Mouse (Mus musculus) urinary bladder, postnatal 14 days (tissue): ENCODE measurements around the gene Tmem243.

Experiments
- DNase-seq: peaks from one replicate; pipeline ENCODE4 v3.0.0; 2021; ENCODE audit warnings: low spot score

Gene Tmem243

GRCm38 (mm10) chr5:9100207-9100848 lies at the start of gene Tmem243:
Gene Tmem243, plus strand, starts transcription at chr5:9100668.
- DNase-seq, result peak; percentile 88

- DNase-seq, result peak; percentile 72
Observed at GRCm38 (mm10) chr5:9056020-9056660, 44.3 kb upstream of the Tmem243 start.

- no peak for DNase-seq
Observed at GRCm38 (mm10) chr5:9057277-9057879, 43.1 kb upstream of the Tmem243 start.

GRCm38 (mm10) chr5:9059303-9060023 lies 41.0 kb upstream of the Tmem243 start:
- no peak for DNase-seq

GRCm38 (mm10) chr5:9060228-9060627 lies 40.2 kb upstream of the Tmem243 start:
- no peak for DNase-seq

GRCm38 (mm10) chr5:9064217-9064616 lies 36.3 kb upstream of the Tmem243 start:
- DNase-seq, result no peak

- peak; percentile 70 for DNase-seq
Observed at GRCm38 (mm10) chr5:9068886-9069285, 31.6 kb upstream of the Tmem243 start.

GRCm38 (mm10) chr5:9069599-9070209 lies 30.8 kb upstream of the Tmem243 start:
- no peak for DNase-seq

GRCm38 (mm10) chr5:9071360-9071759 lies 29.1 kb upstream of the Tmem243 start:
- DNase-seq, result no peak

GRCm38 (mm10) chr5:9073177-9073854 lies 27.2 kb upstream of the Tmem243 start:
- peak; percentile 13 for DNase-seq

- DNase-seq, result no peak
Observed at GRCm38 (mm10) chr5:9079773-9080501, 20.5 kb upstream of the Tmem243 start.

GRCm38 (mm10) chr5:9086924-9087719 lies 13.3 kb upstream of the Tmem243 start:
- no peak for DNase-seq

- DNase-seq, result no peak
Observed at GRCm38 (mm10) chr5:9090493-9091106, 9.9 kb upstream of the Tmem243 start.

- DNase-seq, result no peak
Observed at GRCm38 (mm10) chr5:9092716-9093115, 7.8 kb upstream of the Tmem243 start.

GRCm38 (mm10) chr5:9093490-9093889 lies 7.0 kb upstream of the Tmem243 start:
- DNase-seq, result no peak

- peak; percentile 51 for DNase-seq
Observed at GRCm38 (mm10) chr5:9100849-9101801, 657 bp downstream of the Tmem243 start.

- DNase-seq, result no peak
Observed at GRCm38 (mm10) chr5:9102696-9103095, 2.2 kb downstream of the Tmem243 start.

- DNase-seq, result no peak
Observed at GRCm38 (mm10) chr5:9103958-9104357, 3.5 kb downstream of the Tmem243 start.

- no peak for DNase-seq
Observed at GRCm38 (mm10) chr5:9106806-9107205, 6.3 kb downstream of the Tmem243 start.
